Mouse (Mus musculus) frontal cortex, postnatal 10 days (tissue): ENCODE data around the gene Samd5.

Source experiments
- DNase-seq, 2 experiments: peaks; one replicate each; pipeline ENCODE4 v3.0.0; 2022; ENCODE audit warnings: low spot score in 2 of 2, mixed read lengths in 1 of 2

Samd5 gene

DNA sequence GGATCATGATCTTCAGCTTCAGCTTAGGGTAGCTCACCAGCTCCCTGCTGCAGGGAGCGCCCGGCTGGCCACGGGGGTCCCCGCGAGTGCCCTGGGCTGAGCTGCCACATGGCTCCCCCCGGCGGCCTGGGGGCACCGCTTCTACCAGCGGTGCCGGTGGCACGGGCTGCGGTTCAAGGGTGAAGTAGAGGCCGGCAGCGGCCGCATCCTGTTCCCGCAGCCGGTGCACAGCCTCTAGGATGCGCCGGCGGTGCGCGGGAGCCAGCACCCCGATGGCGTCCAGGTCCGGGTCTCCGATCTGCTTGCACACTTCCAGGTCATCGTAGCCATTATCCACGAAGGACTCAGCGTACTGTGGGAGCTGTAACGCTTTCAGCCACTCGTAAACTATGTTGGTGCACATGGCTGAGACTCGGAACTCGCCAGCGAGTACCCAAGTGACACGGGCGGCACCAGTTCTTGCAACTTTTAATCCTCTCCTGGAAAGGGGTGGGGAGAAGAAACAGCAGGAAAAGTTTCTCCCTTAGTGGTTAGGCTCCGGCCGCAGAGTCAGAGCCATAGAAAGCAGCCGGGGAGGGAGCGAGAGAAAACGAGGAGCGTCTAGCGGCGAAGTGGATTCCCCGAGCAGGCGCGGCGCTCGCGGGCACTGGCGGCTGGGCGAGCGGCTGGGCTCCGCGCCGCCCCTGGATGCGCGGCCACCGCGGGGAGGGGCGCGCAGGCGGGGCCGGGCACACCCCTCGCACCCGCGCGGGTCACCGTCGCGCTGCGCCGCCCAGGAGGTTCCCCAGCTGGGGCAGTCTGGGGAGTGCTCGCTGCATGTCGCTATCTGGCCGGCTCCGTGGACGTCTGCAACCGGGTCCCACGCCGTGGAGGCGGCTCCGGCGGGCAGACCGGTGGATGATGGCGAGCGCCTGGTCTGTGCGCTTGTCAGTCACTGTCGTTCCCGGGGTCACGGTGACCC, at the start of gene Samd5:
TSS of gene Samd5 (minus strand) at position 648 of the 961 bp plus-strand sequence.
- DNase-seq: peak; percentile 23 to 57

- DNase-seq: no peak
Observed at GRCm38 (mm10) chr10:9722519-9723303, 47.7 kb upstream of the Samd5 start.

DNA sequence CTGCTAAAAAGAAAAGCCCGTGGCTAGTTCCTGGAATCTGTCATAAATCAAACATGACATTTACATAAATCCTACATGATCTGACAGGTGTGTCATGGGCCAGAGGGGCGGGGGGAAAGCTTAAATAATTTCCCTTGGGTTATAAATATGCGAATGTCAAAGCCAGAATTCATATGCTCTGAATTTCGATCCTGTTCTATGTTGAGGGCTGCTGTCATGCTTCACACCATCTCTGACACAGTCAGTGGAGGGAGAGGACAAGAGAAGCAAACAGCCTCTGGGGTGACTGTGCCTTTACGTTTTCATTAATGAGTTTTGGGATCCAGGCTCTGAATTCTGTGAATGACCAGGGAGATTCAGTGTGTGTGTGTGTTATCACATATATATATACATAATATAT, 45.0 kb upstream of the Samd5 start:
- no peak for DNase-seq

- no peak for DNase-seq
Observed at GRCm38 (mm10) chr10:9718086-9718485, 43.1 kb upstream of the Samd5 start.

DNA sequence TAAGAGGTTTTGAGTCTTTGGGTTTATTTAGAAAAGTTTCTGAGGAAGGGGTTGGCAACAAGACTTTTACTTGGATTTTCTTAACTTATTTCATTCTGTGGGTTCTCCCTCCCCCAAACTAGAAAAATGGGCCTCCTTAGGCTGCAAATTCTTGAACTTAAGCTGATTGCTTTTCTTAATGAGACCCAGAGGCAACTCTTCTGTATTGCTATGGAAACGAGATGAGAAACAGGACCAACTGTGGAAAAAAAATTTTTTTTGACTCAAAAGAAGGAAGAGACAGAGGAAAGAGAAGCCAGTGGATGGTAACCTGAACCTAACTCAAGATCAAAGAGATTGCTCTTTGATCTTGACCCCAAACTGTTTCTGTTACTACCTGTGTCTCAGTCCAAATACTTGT, 29.9 kb upstream of the Samd5 start:
- no peak for DNase-seq

GRCm38 (mm10) chr10:9699071-9699761, 24.2 kb upstream of the Samd5 start:
- no peak for DNase-seq

- DNase-seq: no peak
Observed at GRCm38 (mm10) chr10:9698141-9698540, 23.1 kb upstream of the Samd5 start.

GRCm38 (mm10) chr10:9696543-9697141, 21.6 kb upstream of the Samd5 start:
- DNase-seq: no peak

GRCm38 (mm10) chr10:9693990-9694699, 19.1 kb upstream of the Samd5 start:
- no peak for DNase-seq

GRCm38 (mm10) chr10:9680928-9681327, 5.9 kb upstream of the Samd5 start:
- no peak for DNase-seq

GRCm38 (mm10) chr10:9679911-9680310, 4.9 kb upstream of the Samd5 start:
- no peak for DNase-seq

GRCm38 (mm10) chr10:9678071-9678470, 3.1 kb upstream of the Samd5 start:
- no peak for DNase-seq

- peak; percentile 27 to 74 for DNase-seq
Observed at GRCm38 (mm10) chr10:9676886-9677285, 1.9 kb upstream of the Samd5 start.

GRCm38 (mm10) chr10:9676418-9676786, 1.4 kb upstream of the Samd5 start:
- no peak for DNase-seq

- no peak for DNase-seq
Observed at GRCm38 (mm10) chr10:9675550-9676417, 776 bp upstream of the Samd5 start.

- no peak for DNase-seq
Observed at GRCm38 (mm10) chr10:9673276-9673675, 1.7 kb downstream of the Samd5 start.

DNA sequence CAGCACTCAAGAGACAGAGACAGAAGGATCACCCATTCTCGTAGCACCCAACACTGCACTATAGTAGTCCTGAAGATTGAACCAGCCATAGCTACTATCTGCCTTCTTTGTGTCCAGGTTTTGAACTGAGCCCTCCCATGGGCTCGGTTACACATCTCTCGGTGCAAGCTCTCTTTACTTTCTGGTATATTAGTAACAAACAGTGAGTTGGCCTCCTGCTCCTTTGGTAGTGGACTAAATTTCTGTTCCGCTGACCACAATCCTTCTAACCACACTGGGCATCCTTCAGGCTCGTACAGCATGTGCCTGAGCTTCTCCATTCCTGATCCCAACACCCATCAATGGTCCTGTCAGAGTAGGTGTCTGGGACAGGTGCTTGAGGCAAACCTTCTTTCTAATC, 2.3 kb downstream of the Samd5 start:
- DNase-seq: no peak

DNA sequence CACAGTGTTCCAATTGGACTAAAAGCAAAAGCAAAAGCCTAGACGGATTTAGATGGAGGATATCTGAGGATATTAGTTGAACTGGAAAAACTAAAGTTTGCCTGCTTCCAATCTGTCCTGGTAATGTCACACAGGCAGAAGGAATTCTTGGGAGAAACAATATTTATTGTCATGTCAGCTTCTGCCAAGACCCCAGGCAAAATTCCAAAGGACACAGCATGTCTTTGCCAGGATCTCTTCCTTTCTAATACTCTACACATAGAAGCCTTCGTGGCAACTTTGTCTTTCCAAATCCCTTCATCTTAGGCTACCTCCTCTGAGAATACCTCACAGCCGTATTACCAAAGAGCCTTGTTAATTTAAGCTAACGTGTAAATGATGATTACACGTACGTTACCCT, 4.7 kb downstream of the Samd5 start:
- no peak for DNase-seq

GRCm38 (mm10) chr10:9668791-9669190, 6.2 kb downstream of the Samd5 start:
- no peak for DNase-seq

DNA sequence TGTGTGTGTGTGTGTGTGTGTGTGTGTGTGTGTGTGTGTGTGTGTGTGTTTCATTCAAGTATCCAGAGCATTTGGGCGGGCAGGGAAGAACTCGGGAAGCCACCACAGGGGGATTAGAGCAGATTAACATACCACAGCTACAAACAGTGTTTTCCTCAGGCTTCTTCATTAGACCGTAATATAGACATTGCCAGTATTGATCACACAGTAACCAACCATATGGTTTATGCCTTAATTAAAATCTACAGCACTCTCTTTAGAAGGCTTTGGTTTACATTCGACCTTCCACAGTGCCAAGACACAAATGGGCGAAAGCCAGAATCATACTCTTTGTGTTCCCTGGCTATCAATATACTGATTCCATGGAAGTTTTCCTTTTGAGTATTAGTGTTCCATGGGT, 22.1 kb downstream of the Samd5 start:
- no peak for DNase-seq
